Mouse (Mus musculus): ENCODE measurements around the gene Srrm2.
A peak's percentile ranks its signal among the peaks of the same experiment; 100 is the strongest.

Srrm2 gene

GRCm38 (mm10) chr17:23853292-23853691, 63.0 kb downstream of the Srrm2 start:
- peak; percentile 38 for DNase-seq (ENCODE audit: low read depth, low spot score)

GRCm38 (mm10) chr17:23854229-23854765, 64.0 kb downstream of the Srrm2 start:
- peak; percentile 44 for DNase-seq (ENCODE audit: low read depth, low spot score)

- no peak for DNase-seq (ENCODE audit: low read depth, low spot score)
Observed at GRCm38 (mm10) chr17:23857193-23857592, 66.9 kb downstream of the Srrm2 start.

GRCm38 (mm10) chr17:23857913-23858312, 67.6 kb downstream of the Srrm2 start:
- no peak for DNase-seq (ENCODE audit: low read depth, low spot score)

GRCm38 (mm10) chr17:23862926-23863325, 72.6 kb downstream of the Srrm2 start:
- no peak for DNase-seq (ENCODE audit: low read depth, low spot score)

GRCm38 (mm10) chr17:23867756-23868155, 77.4 kb downstream of the Srrm2 start, which contains the start of gene Prss21:
Prss21 (plus strand) TSS chr17:23868056.
- no peak for DNase-seq (ENCODE audit: low read depth, low spot score)

- no peak for DNase-seq (ENCODE audit: low read depth, low spot score)
Observed at GRCm38 (mm10) chr17:23868513-23868912, 78.2 kb downstream of the Srrm2 start.

All from R1 (cell line).